Mouse (Mus musculus) layer of hippocampus, adult 6 months (tissue): ENCODE data around the gene Aebp1. TPM values are rescaled to one million over a fixed set of nuclear protein-coding genes. Genes with fewer than 3 reads are reported as not detected.

Source experiments
- long read RNA-seq, 2 experiments: library from polyadenylated mRNA; unstranded; transcript quantifications; one replicate each; pipeline ENCODE4 v2.0.0; 2019 to 2020
- polyA plus RNA-seq: library from polyadenylated mRNA; unstranded; fragments of <200 nt; fragmentation: Nextera tagmentation; gene quantifications from 2 replicates; pipeline ENCODE4 v1.2.3, GENCODE M21; 2021

Aebp1 gene
- 4.7 and 5.5 TPM in 2 replicates for polyA plus RNA-seq
- long read RNA-seq, experiment 1, partial matches to known transcripts, result 9 of 10 reads
- long read RNA-seq, experiment 1, other reads (novel, unspliced or antisense), result 1 of 10 reads
- long read RNA-seq, experiment 2, partial matches to known transcripts, result 6 of 18 reads
- long read RNA-seq, experiment 2, other reads (novel, unspliced or antisense), result 8 of 18 reads

GRCm38 (mm10) chr11:5861678-5862393, at the start of gene Aebp1:
Aebp1 (plus strand) TSS chr11:5861947.

GRCm38 (mm10) chr11:5837251-5838246, 24.2 kb upstream of the Aebp1 start, which contains the start of gene Polm:
Polm (minus strand) TSS chr11:5838016.

GRCm38 (mm10) chr11:5877921-5878526, 16.3 kb downstream of the Aebp1 start, which contains the start of gene Pold2:
Pold2 (minus strand) TSS chr11:5878292.

GRCm38 (mm10) chr11:5898531-5898930, 36.8 kb downstream of the Aebp1 start, which contains the start of gene Myl7:
Myl7 (minus strand) TSS chr11:5898782.

Other genes with a start within 250 kb of the Aebp1 start
- gene Mrps24, start 146.3 kb upstream of the Aebp1 start, polyA plus RNA-seq, result 294 and 300 TPM in 2 replicates
- 30.4 and 33.6 TPM in 2 replicates for gene Urgcp, start 99.6 kb upstream of the Aebp1 start, polyA plus RNA-seq
- 65.4 and 66.2 TPM in 2 replicates for gene Dbnl, start 73.5 kb upstream of the Aebp1 start, polyA plus RNA-seq
- 43.4 and 44.1 TPM in 2 replicates for gene Pgam2, start 58.2 kb upstream of the Aebp1 start, polyA plus RNA-seq
- 2.1 and 2.2 TPM in 2 replicates for gene Polm, start 23.9 kb upstream of the Aebp1 start, polyA plus RNA-seq
- 26.7 and 29.4 TPM in 2 replicates for gene Pold2, start 16.3 kb downstream of the Aebp1 start, polyA plus RNA-seq
- not detected in 2 replicates for gene Myl7, start 36.8 kb downstream of the Aebp1 start, polyA plus RNA-seq
- gene Gck, start 88.1 kb downstream of the Aebp1 start, polyA plus RNA-seq, result 1.5 and 2.3 TPM in 2 replicates
- gene Ykt6, start 93.7 kb downstream of the Aebp1 start, polyA plus RNA-seq, result 26.8 and 27.4 TPM in 2 replicates
- 252 and 298 TPM in 2 replicates for gene Camk2b, start 204.4 kb downstream of the Aebp1 start, polyA plus RNA-seq